Mouse (Mus musculus) neural tube, embryonic 14.5 days (tissue): ENCODE results near the gene Cldn15. TPM values are rescaled to one million over a fixed set of nuclear protein-coding genes. Genes with fewer than 3 reads are reported as not detected.
"Not testable (repeated sequence)": the region's sequence is repeated elsewhere in the genome, so short reads cannot be mapped to it uniquely, and the experiment has no call there.

Experiments used
- ATAC-seq: fragments of 200-750 bp; cut with Nextera tagmentation; 2 replicates; pipeline ENCODE4 v1.8.0; 2017; ENCODE audit warnings: low read depth, mild to moderate bottlenecking, moderate TSS enrichment, moderate library complexity
- H3K27ac ChIP-seq: fragments of 300-500 bp; sonication (generic); 2 replicates; pipeline ENCODE4 v1.5.1; 2014; ENCODE audit warnings: low read depth, mild to moderate bottlenecking, control low read depth, low read length, moderate library complexity, mixed read lengths
- H3K27me3 ChIP-seq: fragments of 300-500 bp; sonication (generic); 2 replicates; pipeline ENCODE4 v1.6.1; 2014; ENCODE audit warnings: low read length; ENCODE audit not compliant: control insufficient read depth, insufficient read depth
- H3K36me3 ChIP-seq: fragments of 300-500 bp; sonication (generic); 2 replicates; pipeline ENCODE4 v1.6.1; 2014; ENCODE audit warnings: low read length, mixed read lengths; ENCODE audit not compliant: control insufficient read depth, insufficient read depth
- H3K4me1 ChIP-seq: fragments of 300-500 bp; sonication (generic); 2 replicates; pipeline ENCODE4 v1.6.1; 2014; ENCODE audit warnings: low read length; ENCODE audit not compliant: control insufficient read depth, insufficient read depth
- H3K4me2 ChIP-seq: fragments of 300-500 bp; sonication (generic); 2 replicates; pipeline ENCODE4 v1.6.1; 2014; ENCODE audit warnings: mild to moderate bottlenecking, low read depth, low read length, control low read depth
- H3K4me3 ChIP-seq: fragments of 300-500 bp; sonication (generic); 2 replicates; pipeline ENCODE4 v1.5.1; 2014; ENCODE audit warnings: low read depth, low read length, control low read depth, mixed read lengths
- H3K9ac ChIP-seq: fragments of 300-500 bp; sonication (generic); replicated peaks from 2 replicates; pipeline ENCODE4 v1.6.1; 2014; ENCODE audit warnings: low read depth, mild to moderate bottlenecking, control low read depth, low read length, mixed read lengths
- H3K9me3 ChIP-seq: fragments of 300-500 bp; sonication (generic); 2 replicates; pipeline ENCODE4 v1.6.1; 2016; ENCODE audit warnings: low read length; ENCODE audit not compliant: control insufficient read depth
- WGBS: fragments of 180-500 bp; shearing (Covaris S2); extraction: QIAGEN DNeasy Blood & Tissue Kit; methylation state at CpG from one replicate; pipeline ENCODE4 v1.1.7; 2014; 5-methylcytosine and 5-hydroxymethylcytosine counted together
- polyA plus RNA-seq: library from polyadenylated mRNA; unstranded; fragments of >200 nt; fragmentation: Nextera tagmentation; extraction: Ambion mirVana; gene quantifications from 2 replicates; pipeline ENCODE4 v1.2.1, GENCODE M21; 2014

Gene Cldn15
- polyA plus RNA-seq, 1 experiment from 2014 or later: 0.12 TPM

GRCm38 (mm10) chr5:136943382-136943781 lies 23.0 kb upstream of the Cldn15 start:
- Histone ChIP-seq H3K9me3 (no peaks in the 10 kb centered on the region), H3K27ac (no peak overlapping the region)
- WGBS: 89% methylated on average over 2 of the region's 2 CpGs

DNA sequence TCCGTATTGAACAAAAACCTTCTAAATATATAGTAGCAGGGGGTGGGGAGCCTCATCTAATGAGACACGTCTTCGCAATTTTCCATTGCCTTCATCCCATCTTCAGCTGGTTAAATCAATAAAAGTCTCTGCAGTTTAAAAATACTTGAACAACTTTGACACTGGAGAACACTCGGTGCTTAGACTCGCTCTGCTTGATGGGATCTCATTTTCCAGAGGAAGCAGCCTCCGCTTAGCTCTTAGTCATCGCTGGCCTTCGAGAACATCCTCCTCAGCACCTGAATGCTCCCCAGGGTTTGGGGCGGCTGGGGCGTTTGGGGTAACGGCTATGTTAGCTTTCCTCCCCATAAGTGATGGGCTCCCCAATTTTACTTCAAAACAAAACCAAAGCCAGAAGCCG lies 21.3 kb upstream of the Cldn15 start:
- H3K27ac ChIP-seq: no peak overlapping the region
- H3K9me3 ChIP-seq: no peaks in the 10 kb centered on the region
- no peaks in the 10 kb centered on the region for H3K36me3 ChIP-seq
- H3K4me1 ChIP-seq: no peaks in the 10 kb centered on the region
- no peak overlapping the region for H3K4me2 ChIP-seq
- H3K9ac ChIP-seq: no peak overlapping the region
- H3K27me3 ChIP-seq: no peaks in the 10 kb centered on the region
- WGBS: 81% methylated on average over 12 of the region's 12 CpGs
- ATAC-seq: no peak
- H3K4me3 ChIP-seq: no peak overlapping the region

More at GRCm38 (mm10) chr5:136943382-136943781, 23.0 kb upstream of the Cldn15 start:
- no peak overlapping the region for H3K4me2 ChIP-seq
- no peaks in the 10 kb centered on the region for H3K36me3 ChIP-seq
- no peaks in the 10 kb centered on the region for H3K27me3 ChIP-seq
- no peaks in the 10 kb centered on the region for H3K4me1 ChIP-seq
- H3K4me3 ChIP-seq: no peak overlapping the region
- ATAC-seq: no peak
- no peak overlapping the region for H3K9ac ChIP-seq

DNA sequence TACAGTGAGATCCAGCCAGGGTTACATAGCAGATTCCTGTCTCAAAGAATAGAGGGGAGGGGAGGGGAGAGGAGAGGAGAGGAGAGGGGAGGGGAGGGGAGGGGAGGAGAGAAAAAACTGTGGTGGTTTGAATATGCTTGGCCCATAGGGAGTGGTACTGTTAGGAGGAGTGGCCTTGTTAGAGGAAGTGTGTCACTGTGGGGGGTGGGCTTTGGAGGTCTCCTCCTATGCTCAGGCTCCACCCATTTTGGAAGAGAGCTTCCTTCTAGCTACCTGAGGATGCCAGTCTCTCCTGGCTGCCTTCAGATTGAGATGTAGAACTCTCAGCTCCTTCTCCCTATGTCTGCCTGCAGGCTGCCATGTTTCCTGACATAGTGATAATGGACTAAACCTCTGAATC lies 18.5 kb upstream of the Cldn15 start:
- H3K27me3 ChIP-seq: no peaks in the 10 kb centered on the region
- no peak overlapping the region for H3K27ac ChIP-seq
- H3K4me2 ChIP-seq: no peak overlapping the region
- H3K36me3 ChIP-seq: no peaks in the 10 kb centered on the region
- H3K4me1 ChIP-seq: no peaks in the 10 kb centered on the region
- no peak overlapping the region for H3K9ac ChIP-seq
- no peak for ATAC-seq
- no peak overlapping the region for H3K4me3 ChIP-seq
- H3K9me3 ChIP-seq: no peaks in the 10 kb centered on the region

- 87% methylated on average over 14 of the region's 14 CpGs for WGBS
Measured at GRCm38 (mm10) chr5:136949551-136950336, 16.7 kb upstream of the Cldn15 start.

DNA sequence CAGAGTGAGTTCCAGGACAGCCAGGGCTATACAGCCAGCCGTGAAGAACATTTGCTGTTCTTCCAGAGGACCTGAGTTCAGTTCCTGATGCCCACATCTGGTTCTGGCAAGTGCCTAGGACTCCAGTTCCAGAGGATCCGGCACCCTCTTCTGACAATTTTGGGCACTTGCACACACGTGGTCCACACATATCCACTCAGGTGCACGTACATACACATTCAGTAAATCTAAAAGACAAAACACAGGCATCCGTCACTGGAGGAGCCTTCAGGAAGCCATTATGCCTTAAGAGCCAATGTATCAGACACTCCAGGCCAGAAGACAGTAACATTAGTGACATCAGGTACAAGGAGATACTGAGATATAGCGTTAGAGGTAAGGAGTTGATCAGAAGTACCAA lies 15.9 kb upstream of the Cldn15 start:
- H3K4me3 ChIP-seq: no peak overlapping the region
- no peak overlapping the region for H3K27ac ChIP-seq
- H3K27me3 ChIP-seq: no peaks in the 10 kb centered on the region
- H3K36me3 ChIP-seq: no peaks in the 10 kb centered on the region
- no peaks in the 10 kb centered on the region for H3K9me3 ChIP-seq
- ATAC-seq: no peak
- no peak overlapping the region for H3K4me2 ChIP-seq
- peaks cover 8% of the 10 kb centered on the region for H3K4me1 ChIP-seq
- 93% methylated on average over 6 of the region's 6 CpGs for whole genome bisulfite sequencing
- H3K9ac ChIP-seq: no peak overlapping the region

More at GRCm38 (mm10) chr5:136949551-136950336, 16.7 kb upstream of the Cldn15 start:
- not testable (repeated sequence) for H3K4me2 ChIP-seq, H3K4me3 ChIP-seq, ATAC-seq, H3K27ac ChIP-seq, H3K4me1 ChIP-seq, H3K27me3 ChIP-seq, H3K9me3 ChIP-seq, H3K36me3 ChIP-seq, H3K9ac ChIP-seq

GRCm38 (mm10) chr5:136952153-136952552 lies 14.3 kb upstream of the Cldn15 start:
- Histone ChIP-seq H3K27ac (no peak overlapping the region), H3K4me2 (no peak overlapping the region), H3K27me3 (no peaks in the 10 kb centered on the region), H3K4me3 (no peak overlapping the region), H3K36me3 (no peaks in the 10 kb centered on the region), H3K9me3 (no peaks in the 10 kb centered on the region), H3K4me1 (peaks cover 11% of the 10 kb centered on the region), H3K9ac (no peak overlapping the region)
- ATAC-seq: no peak
- WGBS: 75% methylated on average over 4 of the region's 4 CpGs

GRCm38 (mm10) chr5:136953015-136953414 lies 13.4 kb upstream of the Cldn15 start, which contains the start of gene Fis1:
Fis1 (plus strand) TSS chr5:136953275.
- Histone ChIP-seq H3K27ac (peak within 1 kb of the TSS; percentile 45; the same call in 1 of the 2 replicates), H3K4me3 (peak within 1 kb of the TSS; percentile 57), H3K4me2 (peak within 1 kb of the TSS; percentile 66), H3K9me3 (no peaks in the 10 kb centered on the region), H3K27me3 (no peaks in the 10 kb centered on the region), H3K9ac (peak within 1 kb of the TSS; percentile 57), H3K36me3 (no peaks in the 10 kb centered on the region), H3K4me1 (peaks cover 11% of the 10 kb centered on the region)
- ATAC-seq: peak; percentile 98
- WGBS: under 1% methylated on average over 23 of the region's 23 CpGs

DNA sequence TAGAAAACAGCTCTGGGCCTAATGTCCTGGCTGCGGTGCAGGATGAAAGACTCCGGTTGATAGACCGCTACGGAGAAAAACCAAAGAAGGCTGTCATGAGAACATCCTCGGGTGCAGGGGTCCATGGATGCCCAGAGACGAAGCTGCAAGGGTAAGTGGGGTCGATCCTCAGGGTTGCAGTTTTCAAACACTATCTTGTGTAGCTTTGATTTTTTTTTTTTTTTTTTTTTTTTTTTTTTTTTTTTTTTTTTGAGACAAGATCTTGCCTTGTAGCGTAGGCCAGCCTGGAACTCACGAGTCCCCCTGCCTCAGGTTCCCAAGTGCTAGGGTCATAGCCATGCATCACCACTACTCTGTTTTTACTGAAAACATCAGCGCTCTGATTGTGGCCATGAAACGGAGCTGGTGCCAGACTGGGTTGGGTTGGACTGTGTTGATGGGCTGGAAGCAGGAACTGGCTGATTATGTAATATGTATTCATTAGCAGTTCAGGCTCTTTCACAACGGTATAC lies 12.9 kb upstream of the Cldn15 start:
- Histone ChIP-seq H3K9me3 (no peaks in the 10 kb centered on the region), H3K36me3 (no peaks in the 10 kb centered on the region), H3K27me3 (no peaks in the 10 kb centered on the region), H3K4me2 (peak overlapping the region; percentile 66), H3K4me3 (peak overlapping the region; percentile 57), H3K27ac (peak overlapping the region; percentile 45; the same call in 1 of the 2 replicates), H3K9ac (peak overlapping the region; percentile 57), H3K4me1 (peaks cover 11% of the 10 kb centered on the region)
- 2% methylated on average over 12 of the region's 12 CpGs for WGBS
- no peak for ATAC-seq

DNA sequence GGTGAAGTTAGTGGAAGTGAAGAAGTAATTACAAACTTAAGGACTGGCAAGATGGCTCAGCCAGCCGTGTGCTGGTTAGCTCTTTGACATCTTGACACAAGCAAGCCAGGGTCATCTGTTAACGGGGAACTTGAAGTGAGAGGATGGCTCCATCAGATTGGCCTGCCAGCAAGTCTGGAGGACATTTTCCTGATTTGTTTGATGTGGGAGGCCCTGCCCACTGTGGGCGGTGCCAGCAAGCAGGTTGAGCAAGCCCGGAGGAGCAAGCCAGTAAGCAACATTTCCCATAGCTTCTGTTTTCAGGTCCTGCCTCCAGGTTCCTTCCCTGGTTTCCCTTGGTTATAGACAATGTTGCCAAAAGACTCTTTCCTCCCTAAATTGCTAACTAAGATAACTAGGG lies 10.8 kb upstream of the Cldn15 start:
- Histone ChIP-seq H3K27ac (no peak overlapping the region), H3K27me3 (no peaks in the 10 kb centered on the region), H3K36me3 (no peaks in the 10 kb centered on the region), H3K4me2 (no peak overlapping the region), H3K4me3 (no peak overlapping the region), H3K9ac (no peak overlapping the region), H3K9me3 (no peaks in the 10 kb centered on the region), H3K4me1 (peaks cover 11% of the 10 kb centered on the region)
- no peak for ATAC-seq
- 90% methylated on average over 4 of the region's 4 CpGs for WGBS
